Mouse (Mus musculus) olfactory bulb, adult 2 months (tissue): Measurements from ENCODE around the gene Mical2. TPM values are rescaled to one million over a fixed set of nuclear protein-coding genes. Genes with fewer than 3 reads are reported as not detected.

Source experiments
- H3K27ac ChIP-seq: fragments of 200-500 bp; 2 replicates; pipeline ENCODE4 v1.5.1; 2012; ENCODE audit warnings: low read depth, low read length; ENCODE audit not compliant: insufficient read depth
- H3K4me1 ChIP-seq: fragments of 200-500 bp; 2 replicates; pipeline ENCODE4 v1.6.1; 2012; ENCODE audit warnings: low read length; ENCODE audit not compliant: control insufficient read depth, insufficient read depth
- H3K4me3 ChIP-seq: fragments of 200-500 bp; 2 replicates; pipeline ENCODE4 v1.5.1; 2012; ENCODE audit warnings: mild to moderate bottlenecking, low read depth, low read length, moderate library complexity; ENCODE audit not compliant: insufficient read depth
- CTCF ChIP-seq: fragments of 200-500 bp; IDR thresholded peaks from 2 replicates; pipeline ENCODE4 v1.5.1; 2012; ENCODE audit warnings: low read depth, mild to moderate bottlenecking, low read length, moderate library complexity; ENCODE audit not compliant: insufficient read depth
- POLR2A ChIP-seq: fragments of 200-500 bp; IDR thresholded peaks from 2 replicates; pipeline ENCODE4 v1.6.1; 2012; ENCODE audit warnings: mild to moderate bottlenecking, low read depth, low read length, moderate library complexity; ENCODE audit not compliant: insufficient read depth
- WGBS: fragments of 180-500 bp; shearing (Covaris S2); methylation state at CpG from one replicate; pipeline ENCODE4 v1.1.7; 2018; 5-methylcytosine and 5-hydroxymethylcytosine counted together
- polyA plus RNA-seq: library from polyadenylated mRNA; stranded (reverse); fragments of >200 nt; gene quantifications from 2 replicates; pipeline ENCODE4 v1.2.4, GENCODE M21; 2012; ENCODE audit warnings: low replicate concordance; ENCODE audit not compliant: missing spikeins, insufficient read depth, insufficient read length

Mical2 gene
- polyA plus RNA-seq, 1 experiment, result 155 TPM

DNA sequence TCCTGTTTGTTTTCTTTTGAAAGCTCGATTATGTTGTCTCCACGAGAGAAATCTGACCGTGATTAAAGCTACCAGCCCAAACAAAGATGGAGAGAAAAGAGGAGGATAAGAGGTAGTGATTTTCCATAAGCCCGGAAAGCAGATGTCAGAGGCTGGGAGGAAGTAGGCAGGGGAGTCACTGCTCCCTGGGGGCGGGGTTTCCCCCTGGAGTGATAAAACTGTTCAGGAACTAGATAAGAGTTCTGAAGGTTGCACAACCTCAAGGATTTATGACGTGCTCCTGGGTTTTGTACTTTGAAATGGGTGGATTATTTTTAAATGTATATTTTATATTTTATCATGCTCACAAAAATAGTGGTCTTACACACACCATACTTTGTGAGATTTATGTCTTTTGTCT lies 8.4 kb upstream of the Mical2 start:
- Histone ChIP-seq H3K27ac (no peak overlapping the region), H3K4me1 (peaks cover 11% of the 10 kb centered on the region), H3K4me3 (no peak overlapping the region)
- WGBS, result 48% methylated on average over 6 of the region's 6 CpGs
- no peak for TF ChIP-seq CTCF
- TF ChIP-seq POLR2A, result no peak

DNA sequence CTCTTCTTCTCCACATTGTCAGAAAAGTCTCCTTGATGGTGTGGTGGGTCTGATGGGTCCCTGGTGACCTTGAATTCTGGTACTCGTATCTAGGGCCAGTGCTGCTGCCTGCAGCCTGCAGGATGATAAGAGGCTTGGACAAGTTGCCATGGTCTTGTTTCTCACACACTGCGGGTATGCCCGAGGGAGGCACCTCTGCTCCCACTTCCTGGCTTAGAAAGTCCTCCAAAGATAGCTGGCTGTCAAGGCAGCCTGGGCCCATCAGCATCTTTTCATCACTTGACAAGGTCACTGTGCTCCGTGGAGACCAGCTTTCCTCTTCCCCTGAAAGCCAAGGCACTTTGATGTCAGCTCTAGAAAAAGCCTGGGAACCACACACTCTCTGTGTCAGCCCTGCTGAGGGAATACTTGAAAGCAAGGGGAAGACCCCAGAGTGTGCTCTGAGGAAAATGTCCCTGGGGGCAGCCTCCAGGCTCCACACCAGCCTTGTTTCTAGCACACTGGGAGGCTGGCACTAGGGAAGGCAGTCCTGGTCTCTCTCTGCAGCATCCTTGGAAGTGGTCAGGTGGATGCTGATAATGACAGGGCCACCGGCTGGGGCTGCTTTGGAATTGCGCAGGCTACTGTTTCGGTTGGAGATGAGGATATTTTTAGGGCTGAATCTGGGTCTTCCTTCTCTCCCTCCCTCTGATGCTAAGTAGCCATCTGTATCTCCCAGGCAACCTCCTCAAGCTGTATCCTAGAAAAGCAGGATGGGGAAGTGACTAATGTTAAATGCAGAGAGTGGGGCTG lies 2.7 kb upstream of the Mical2 start:
- 34% methylated on average over 7 of the region's 7 CpGs for WGBS
- Histone ChIP-seq H3K4me1 (peaks cover 29% of the 10 kb centered on the region), H3K27ac (peak overlapping the region; percentile 79), H3K4me3 (no peak overlapping the region)
- TF ChIP-seq POLR2A (no peak), CTCF (no peak)

DNA sequence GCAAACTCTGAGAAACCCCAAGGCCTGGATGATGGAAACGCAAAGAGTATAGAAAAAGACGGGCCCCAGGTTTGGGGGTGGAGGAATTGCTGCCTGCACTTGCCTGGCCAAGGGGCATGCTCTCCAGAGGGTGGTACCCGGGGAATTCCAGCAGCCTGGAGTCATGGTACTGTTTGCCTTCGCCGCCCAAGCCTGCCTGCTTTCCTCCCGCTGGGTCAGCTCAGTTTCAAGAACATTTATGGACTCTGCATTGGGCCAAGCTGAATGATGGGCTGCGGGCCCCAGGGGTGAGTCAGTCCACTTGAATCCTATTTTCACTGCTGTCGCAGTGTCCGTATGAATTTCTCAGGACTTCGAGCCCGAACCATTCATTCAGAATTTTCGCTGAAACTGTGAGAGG lies 802 bp upstream of the Mical2 start:
- WGBS, result 86% methylated on average over 12 of the region's 12 CpGs
- H3K27ac ChIP-seq, result no peak overlapping the region

DNA sequence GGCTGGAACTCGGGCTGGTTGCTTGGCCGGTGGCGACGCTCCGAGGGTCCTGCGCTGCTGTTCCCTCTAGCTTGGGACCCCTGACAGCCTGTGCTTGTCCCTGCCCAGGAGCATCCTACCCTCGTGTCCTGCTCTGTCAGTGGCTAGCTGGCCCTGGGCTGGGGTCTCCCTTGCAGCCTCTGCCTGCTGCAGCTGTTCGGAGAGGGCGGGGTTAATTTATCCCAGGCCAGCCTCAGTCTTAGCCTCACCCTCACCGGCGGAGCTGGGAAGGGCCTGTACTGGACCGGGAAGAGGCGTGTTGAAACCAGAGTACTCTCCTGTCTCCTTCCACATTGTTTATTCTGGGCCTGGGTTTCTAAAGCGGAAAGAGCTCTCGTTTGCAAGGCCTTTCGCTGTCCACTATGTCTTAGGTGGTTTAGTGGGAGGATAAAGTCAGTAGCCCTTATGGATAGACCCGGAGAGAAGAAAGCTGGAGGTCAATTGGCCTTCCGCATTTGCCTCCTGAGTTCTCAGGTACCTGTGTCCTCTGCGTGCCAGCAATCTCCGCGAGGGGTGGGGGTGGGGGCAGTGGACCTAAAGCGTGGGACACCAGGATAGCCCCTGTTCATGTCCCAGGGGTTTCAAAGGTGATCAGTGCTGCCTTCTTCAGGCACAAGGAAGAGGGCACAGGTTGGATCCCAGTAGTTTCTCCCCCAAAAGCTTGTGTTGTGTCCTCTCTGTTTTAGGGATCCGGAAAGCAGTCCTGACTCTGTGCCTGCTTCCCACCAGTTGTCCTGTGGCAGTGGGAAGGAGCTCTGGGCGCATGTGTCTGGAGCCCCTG lies 1.0 kb downstream of the Mical2 start:
- peaks cover 40% of the 10 kb centered on the region for H3K4me1 ChIP-seq
- no peak overlapping the region for H3K27ac ChIP-seq
- H3K4me3 ChIP-seq, result peak overlapping the region; percentile 83
- 15% methylated on average over 24 of the region's 24 CpGs for whole genome bisulfite sequencing
- TF ChIP-seq CTCF, result no peak
- TF ChIP-seq POLR2A, result no peak

More for the DNA sequence above, 802 bp upstream of the Mical2 start:
- TF ChIP-seq CTCF, result no peak
- TF ChIP-seq POLR2A, result no peak
- peaks cover 35% of the 10 kb centered on the region for H3K4me1 ChIP-seq
- H3K4me3 ChIP-seq, result no peak overlapping the region

DNA sequence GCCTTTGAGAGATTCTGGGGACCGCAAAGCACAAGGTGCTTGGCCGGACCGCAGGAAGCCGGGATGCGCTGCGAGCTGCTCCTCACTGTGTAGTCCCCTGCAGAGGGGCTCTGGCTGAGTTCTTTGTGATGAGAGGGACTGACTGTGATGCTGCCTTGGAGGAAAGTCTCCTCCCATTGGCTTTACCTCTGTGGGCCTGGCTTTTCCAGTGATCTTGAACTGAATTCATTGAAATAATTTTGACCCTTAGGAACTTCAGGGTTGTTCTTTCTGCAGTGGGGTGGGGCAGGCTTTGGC lies 1.6 kb downstream of the Mical2 start:
- peaks cover 43% of the 10 kb centered on the region for H3K4me1 ChIP-seq
- TF ChIP-seq CTCF (no peak), POLR2A (no peak)
- WGBS, result 62% methylated on average over 6 of the region's 6 CpGs
- peak overlapping the region; percentile 83 for H3K4me3 ChIP-seq
- no peak overlapping the region for H3K27ac ChIP-seq

DNA sequence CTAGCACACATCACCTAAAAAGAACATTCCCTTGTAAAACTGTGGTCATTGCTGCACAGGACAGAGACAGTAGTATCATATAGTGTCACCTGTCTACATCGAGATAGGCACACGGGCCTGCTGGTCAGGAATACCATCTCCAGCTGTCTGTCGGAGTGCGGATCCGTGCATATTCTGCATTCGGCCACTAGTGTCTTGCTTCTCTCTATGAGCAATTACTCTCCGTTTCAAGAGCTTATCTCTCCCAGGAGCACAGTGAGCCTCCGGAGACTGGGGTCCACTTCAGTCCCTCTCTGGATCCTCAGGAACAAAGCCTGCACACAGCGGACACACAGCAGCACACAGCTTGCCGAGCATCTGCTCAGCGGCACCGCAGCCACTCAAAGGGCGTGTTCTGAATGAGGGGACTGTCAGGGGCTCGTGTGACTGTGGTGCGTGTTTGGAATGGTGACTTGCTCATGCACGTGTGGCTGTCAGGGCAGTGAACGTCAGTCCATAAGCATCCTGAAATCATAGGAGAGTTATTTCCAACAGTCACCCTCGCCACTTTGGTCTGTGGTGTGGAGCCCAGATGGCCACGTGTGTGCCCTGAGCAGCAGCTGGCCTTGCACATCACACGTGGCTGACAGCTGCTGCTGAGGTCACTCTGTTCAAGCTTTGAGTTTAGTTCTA lies 3.3 kb downstream of the Mical2 start:
- Histone ChIP-seq H3K4me3 (no peak overlapping the region), H3K27ac (no peak overlapping the region), H3K4me1 (peaks cover 41% of the 10 kb centered on the region)
- no peak for TF ChIP-seq POLR2A
- no peak for TF ChIP-seq CTCF
- 65% methylated on average over 20 of the region's 20 CpGs for WGBS

DNA sequence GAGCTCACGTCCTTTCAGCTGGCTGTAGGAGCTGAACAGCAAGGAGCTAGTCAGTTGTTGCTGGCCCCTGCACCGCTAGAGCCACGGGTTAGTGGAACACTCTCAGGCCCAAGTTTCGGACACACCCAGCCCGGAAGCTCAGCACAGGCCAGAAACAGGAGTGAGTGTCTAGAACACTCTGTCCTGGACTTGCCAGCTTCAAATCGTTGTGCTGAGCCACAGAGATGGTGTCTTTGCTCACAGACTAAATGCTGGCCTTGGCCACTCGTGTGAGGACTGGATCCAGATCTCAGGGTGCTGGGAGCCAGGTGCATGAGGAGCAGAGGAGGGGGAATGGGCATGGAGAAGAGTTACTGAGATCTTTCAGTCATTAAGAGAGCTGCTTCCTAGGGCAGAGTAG lies 6.1 kb downstream of the Mical2 start:
- WGBS, result 74% methylated on average over 7 of the region's 7 CpGs
- Histone ChIP-seq H3K27ac (no peak overlapping the region), H3K4me3 (no peak overlapping the region), H3K4me1 (peaks cover 41% of the 10 kb centered on the region)
- no peak for TF ChIP-seq POLR2A
- TF ChIP-seq CTCF, result no peak

DNA sequence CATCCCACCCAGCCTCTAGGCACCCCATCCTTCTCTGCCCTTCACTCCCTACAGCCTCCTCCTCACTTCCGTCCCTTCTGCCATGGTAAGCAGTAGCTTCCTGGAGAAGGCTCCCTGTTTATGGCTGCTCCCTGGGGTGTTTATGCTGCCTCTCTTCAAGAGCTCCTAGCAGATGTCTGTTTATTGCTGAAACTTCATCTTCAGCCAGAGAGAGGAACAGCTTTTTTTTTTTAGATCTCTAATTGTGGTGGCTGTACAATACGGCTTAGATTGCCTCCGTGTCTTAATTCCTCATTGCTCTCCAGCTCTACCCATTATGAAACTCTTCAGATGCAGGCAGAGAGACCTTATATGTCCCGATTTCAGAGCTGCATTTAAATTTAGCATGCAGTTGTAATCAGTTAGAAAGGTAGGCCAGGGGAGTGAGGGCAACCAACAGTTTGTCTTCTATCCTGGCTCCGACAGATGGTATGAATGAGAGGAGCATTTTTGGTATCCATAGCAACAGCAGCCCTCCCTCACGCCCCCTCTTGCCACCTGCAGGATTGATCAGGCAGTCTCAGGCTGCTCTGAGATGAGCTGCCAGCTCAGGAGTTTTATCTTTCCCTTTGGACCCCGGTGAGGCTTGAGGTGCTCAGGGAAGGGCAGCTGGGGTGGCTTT lies 7.8 kb downstream of the Mical2 start:
- WGBS, result 16% methylated on average over 7 of the region's 7 CpGs
- peak overlapping the region; percentile 14; the same call in 1 of the 2 replicates for H3K27ac ChIP-seq
- H3K4me1 ChIP-seq, result peaks cover 40% of the 10 kb centered on the region
- no peak overlapping the region for H3K4me3 ChIP-seq
- no peak for TF ChIP-seq CTCF
